Mouse (Mus musculus) MEL (cell line): Measurements from ENCODE around the gene Pogz. TPM values are rescaled to one million over a fixed set of nuclear protein-coding genes. Genes with fewer than 3 reads are reported as not detected.

Source experiments
- DNase-seq: peaks from one replicate; pipeline ENCODE4 v3.0.0; 2011; ENCODE audit warnings: low read depth, low spot score
- H3K27ac ChIP-seq: 2 replicates; pipeline ENCODE4 v1.5.1; 2012; ENCODE audit warnings: low read depth, mild to moderate bottlenecking, control low read depth, low read length, moderate library complexity; ENCODE audit not compliant: control insufficient read depth
- H3K27me3 ChIP-seq, 2 experiments: fragments of 150-350 bp in 1 of 2; sonication (generic) in 1 of 2; 2 replicates each; pipeline ENCODE4 v1.6.1; 2012; ENCODE audit warnings: low read length in 2 of 2, mild to moderate bottlenecking in 2 of 2, improper control_type of control experiment in 1 of 2, moderate library complexity in 1 of 2; ENCODE audit not compliant: insufficient read depth in 2 of 2, control insufficient read depth in 1 of 2
- H3K36me3 ChIP-seq, 2 experiments: 2 replicates each; pipeline ENCODE4 v1.6.1; 2012 to 2014; ENCODE audit warnings: low read length in 2 of 2, improper control_type of control experiment in 1 of 2, inconsistent platforms in 1 of 2, mild to moderate bottlenecking in 1 of 2; ENCODE audit not compliant: insufficient read depth in 2 of 2, control insufficient read depth in 1 of 2
- H3K4me1 ChIP-seq, 2 experiments: fragments of 150-350 bp in 1 of 2; sonication (generic) in 1 of 2; 2 replicates each; pipeline ENCODE4 v1.6.1; 2012; ENCODE audit warnings: low read length in 2 of 2, improper control_type of control experiment in 1 of 2, mild to moderate bottlenecking in 1 of 2; ENCODE audit not compliant: insufficient read depth in 2 of 2, control insufficient read depth in 1 of 2
- H3K4me3 ChIP-seq, 2 experiments: fragments of 150-350 bp in 1 of 2; sonication (generic) in 1 of 2; 2 replicates each; pipeline ENCODE4 v1.5.1; 2012; ENCODE audit warnings: low read depth in 2 of 2, low read length in 2 of 2, mild to moderate bottlenecking in 2 of 2, moderate library complexity in 2 of 2, control low read depth in 1 of 2, improper control_type of control experiment in 1 of 2; ENCODE audit not compliant: control insufficient read depth in 1 of 2, insufficient read depth in 1 of 2
- H3K79me2 ChIP-seq: 2 replicates; pipeline ENCODE4 v1.6.1; 2012; ENCODE audit warnings: mild to moderate bottlenecking, low read length, moderate library complexity; ENCODE audit not compliant: control insufficient read depth, poor library complexity, insufficient read depth
- H3K9ac ChIP-seq: 2 replicates; pipeline ENCODE4 v1.6.1; 2012; ENCODE audit warnings: low read depth, mild to moderate bottlenecking, control low read depth, low read length, moderate library complexity; ENCODE audit not compliant: control insufficient read depth, poor library complexity, severe bottlenecking
- H3K9me3 ChIP-seq: fragments of 150-350 bp; sonication (generic); replicated peaks from 2 replicates; pipeline ENCODE4 v1.6.1; 2012; ENCODE audit warnings: mild to moderate bottlenecking, low read length, improper control_type of control experiment, moderate library complexity; ENCODE audit not compliant: insufficient read depth
- BHLHE40 ChIP-seq: IDR thresholded peaks from 2 replicates; pipeline ENCODE4 v1.6.1; 2012; ENCODE audit warnings: low read depth, mild to moderate bottlenecking, inconsistent platforms, low read length, improper control_type of control experiment, borderline replicate concordance
- CHD1 ChIP-seq: IDR thresholded peaks from 2 replicates; pipeline ENCODE4 v1.6.1; 2012; ENCODE audit warnings: low read depth, mild to moderate bottlenecking, inconsistent platforms, low read length, improper control_type of control experiment
- CHD2 ChIP-seq: IDR thresholded peaks from 2 replicates; pipeline ENCODE4 v1.6.1; 2011; ENCODE audit warnings: low read length, improper control_type of control experiment
- E2F4 ChIP-seq: IDR thresholded peaks from 2 replicates; pipeline ENCODE4 v1.6.1; 2011; ENCODE audit warnings: low read depth, low read length, improper control_type of control experiment, borderline replicate concordance
- ELF1 ChIP-seq: IDR thresholded peaks from 2 replicates; pipeline ENCODE4 v1.6.1; 2014; ENCODE audit warnings: low read depth, mild to moderate bottlenecking, inconsistent platforms, low read length, improper control_type of control experiment, moderate library complexity
- EP300 ChIP-seq, 2 experiments: IDR thresholded peaks; 2 replicates each; pipeline ENCODE4 v1.6.1; 2011; ENCODE audit warnings: improper control_type of control experiment in 2 of 2, low read length in 2 of 2, low read depth in 1 of 2, mild to moderate bottlenecking in 1 of 2
- ETS1 ChIP-seq: IDR thresholded peaks from 2 replicates; pipeline ENCODE4 v1.6.1; 2012; ENCODE audit warnings: low read depth, mild to moderate bottlenecking, inconsistent platforms, low read length, improper control_type of control experiment, moderate library complexity
- GABPA ChIP-seq: IDR thresholded peaks from 2 replicates; pipeline ENCODE4 v1.6.1; 2012; ENCODE audit warnings: low read depth, mild to moderate bottlenecking, inconsistent platforms, low read length, improper control_type of control experiment, moderate library complexity
- GATA1 ChIP-seq: IDR thresholded peaks from 2 replicates; pipeline ENCODE4 v1.6.1; 2011; ENCODE audit warnings: low read depth, low read length, improper control_type of control experiment
- HCFC1 ChIP-seq: IDR thresholded peaks from 2 replicates; pipeline ENCODE4 v1.6.1; 2012; ENCODE audit warnings: low read depth, mild to moderate bottlenecking, inconsistent platforms, low read length, improper control_type of control experiment, moderate library complexity
- JUND ChIP-seq: IDR thresholded peaks from 2 replicates; pipeline ENCODE4 v1.6.1; 2011; ENCODE audit warnings: low read depth, mild to moderate bottlenecking, improper control_type of control experiment, low read length
- KAT2A ChIP-seq: conservative IDR thresholded peaks from 2 replicates; pipeline ENCODE4 v1.6.1; 2012; ENCODE audit warnings: low read depth, low read length, improper control_type of control experiment, inconsistent platforms
- MAFK ChIP-seq: IDR thresholded peaks from 2 replicates; pipeline ENCODE4 v1.6.1; 2011; ENCODE audit warnings: low read depth, mild to moderate bottlenecking, low read length, improper control_type of control experiment, borderline replicate concordance
- MAX ChIP-seq: IDR thresholded peaks from 2 replicates; pipeline ENCODE4 v1.6.1; 2011; ENCODE audit warnings: low read length, improper control_type of control experiment
- MAZ ChIP-seq: IDR thresholded peaks from 2 replicates; pipeline ENCODE4 v1.6.1; 2012; ENCODE audit warnings: low read depth, mild to moderate bottlenecking, inconsistent platforms, low read length, improper control_type of control experiment
- MEF2A ChIP-seq: IDR thresholded peaks from 2 replicates; pipeline ENCODE4 v1.6.1; 2014; ENCODE audit warnings: low read depth, mild to moderate bottlenecking, inconsistent platforms, low read length, improper control_type of control experiment; ENCODE audit not compliant: poor library complexity, insufficient replicate concordance, severe bottlenecking; ENCODE audit errors: extremely low read depth
- MXI1 ChIP-seq: IDR thresholded peaks from 2 replicates; pipeline ENCODE4 v1.6.1; 2011; ENCODE audit warnings: mild to moderate bottlenecking, low read depth, low read length, improper control_type of control experiment
- MYB ChIP-seq: IDR thresholded peaks from 2 replicates; pipeline ENCODE4 v1.6.1; 2011; ENCODE audit warnings: mild to moderate bottlenecking, low read depth, low read length, improper control_type of control experiment
- MYC ChIP-seq: IDR thresholded peaks from 2 replicates; pipeline ENCODE4 v1.6.1; 2011; ENCODE audit warnings: low read depth, mild to moderate bottlenecking, low read length, improper control_type of control experiment, moderate library complexity
- NELFE ChIP-seq: IDR thresholded peaks from 2 replicates; pipeline ENCODE4 v1.6.1; 2011; ENCODE audit warnings: low read depth, low read length, improper control_type of control experiment
- NRF1 ChIP-seq: IDR thresholded peaks from 2 replicates; pipeline ENCODE4 v1.6.1; 2014; ENCODE audit warnings: low read depth, mild to moderate bottlenecking, inconsistent platforms, low read length, improper control_type of control experiment, moderate library complexity; ENCODE audit not compliant: poor library complexity, insufficient read depth, severe bottlenecking
- POLR2A ChIP-seq, 2 experiments: IDR thresholded peaks; 2 replicates each; pipeline ENCODE4 v1.6.1; 2011 to 2012; ENCODE audit warnings: low read length in 2 of 2, mild to moderate bottlenecking in 2 of 2, control low read depth in 1 of 2, improper control_type of control experiment in 1 of 2, low read depth in 1 of 2, moderate library complexity in 1 of 2; ENCODE audit not compliant: control insufficient read depth in 1 of 2, insufficient read depth in 1 of 2, poor library complexity in 1 of 2
- POLR2AphosphoS2 ChIP-seq: IDR thresholded peaks from 2 replicates; pipeline ENCODE4 v1.6.1; 2011; ENCODE audit warnings: low read length, improper control_type of control experiment
- RAD21 ChIP-seq: IDR thresholded peaks from 2 replicates; pipeline ENCODE4 v1.6.1; 2011; ENCODE audit warnings: mild to moderate bottlenecking, low read depth, low read length, improper control_type of control experiment
- RCOR1 ChIP-seq: IDR thresholded peaks from 2 replicates; pipeline ENCODE4 v1.6.1; 2012; ENCODE audit warnings: low read depth, mild to moderate bottlenecking, inconsistent platforms, low read length, improper control_type of control experiment
- SIN3A ChIP-seq: IDR thresholded peaks from 2 replicates; pipeline ENCODE4 v1.6.1; 2012; ENCODE audit warnings: low read length, improper control_type of control experiment, inconsistent platforms
- SMC3 ChIP-seq: IDR thresholded peaks from 2 replicates; pipeline ENCODE4 v1.6.1; 2011; ENCODE audit warnings: low read depth, low read length, improper control_type of control experiment
- TAL1 ChIP-seq: IDR thresholded peaks from 2 replicates; pipeline ENCODE4 v1.6.1; 2012; ENCODE audit warnings: mild to moderate bottlenecking, inconsistent platforms, low read length, moderate library complexity, mixed read lengths
- TBP ChIP-seq: IDR thresholded peaks from 2 replicates; pipeline ENCODE4 v1.8.0; 2011; ENCODE audit warnings: low read depth, low read length, improper control_type of control experiment
- TCF12 ChIP-seq: IDR thresholded peaks from 2 replicates; pipeline ENCODE4 v1.6.1; 2014; ENCODE audit warnings: low read depth, mild to moderate bottlenecking, inconsistent platforms, low read length, improper control_type of control experiment, moderate library complexity
- USF1 ChIP-seq: IDR thresholded peaks from 2 replicates; pipeline ENCODE4 v1.6.1; 2014; ENCODE audit warnings: low read depth, mild to moderate bottlenecking, inconsistent platforms, low read length, improper control_type of control experiment, moderate library complexity
- USF2 ChIP-seq, 2 experiments: IDR thresholded peaks; 2 replicates each; pipeline ENCODE4 v1.6.1; 2011 to 2012; ENCODE audit warnings: improper control_type of control experiment in 2 of 2, low read length in 2 of 2, borderline replicate concordance in 1 of 2, inconsistent platforms in 1 of 2, low read depth in 1 of 2, mild to moderate bottlenecking in 1 of 2; ENCODE audit not compliant: insufficient read depth in 1 of 2
- ZC3H11A ChIP-seq: IDR thresholded peaks from 2 replicates; pipeline ENCODE4 v1.6.1; 2012; ENCODE audit warnings: low read depth, mild to moderate bottlenecking, inconsistent platforms, low read length, improper control_type of control experiment
- ZKSCAN1 ChIP-seq: IDR thresholded peaks from 2 replicates; pipeline ENCODE4 v1.6.1; 2012; ENCODE audit warnings: low read depth, mild to moderate bottlenecking, inconsistent platforms, low read length, improper control_type of control experiment, moderate library complexity
- ZNF384 ChIP-seq: IDR thresholded peaks from 2 replicates; pipeline ENCODE4 v1.6.1; 2012; ENCODE audit warnings: low read depth, mild to moderate bottlenecking, inconsistent platforms, low read length, improper control_type of control experiment
- polyA plus RNA-seq, 2 experiments: library from polyadenylated mRNA; stranded (reverse) in 1 of 2; unstranded in 1 of 2; fragments of >175 nt in 1 of 2; fragments of >200 nt in 1 of 2; gene quantifications; 2 replicates each; pipeline versions ENCODE4 v1.2.1 to v1.2.4; 2012; ENCODE audit warnings: low replicate concordance in 2 of 2, low read depth in 1 of 2; ENCODE audit not compliant: insufficient read length in 2 of 2, insufficient read depth in 1 of 2, missing spikeins in 1 of 2
- total RNA-seq: library from RNA; depleted of rRNA; stranded (reverse); fragments of 300-350 nt; gene quantifications from 2 replicates; pipeline ENCODE4 v1.2.3, GENCODE M21; 2012; rRNA removed

The Pogz gene
- total RNA-seq (10.6 and 12.9 TPM in 2 replicates), polyA plus RNA-seq (10 to 100 TPM in 1 of 2 experiments, not detected in 1; 31.6 TPM)

DNA sequence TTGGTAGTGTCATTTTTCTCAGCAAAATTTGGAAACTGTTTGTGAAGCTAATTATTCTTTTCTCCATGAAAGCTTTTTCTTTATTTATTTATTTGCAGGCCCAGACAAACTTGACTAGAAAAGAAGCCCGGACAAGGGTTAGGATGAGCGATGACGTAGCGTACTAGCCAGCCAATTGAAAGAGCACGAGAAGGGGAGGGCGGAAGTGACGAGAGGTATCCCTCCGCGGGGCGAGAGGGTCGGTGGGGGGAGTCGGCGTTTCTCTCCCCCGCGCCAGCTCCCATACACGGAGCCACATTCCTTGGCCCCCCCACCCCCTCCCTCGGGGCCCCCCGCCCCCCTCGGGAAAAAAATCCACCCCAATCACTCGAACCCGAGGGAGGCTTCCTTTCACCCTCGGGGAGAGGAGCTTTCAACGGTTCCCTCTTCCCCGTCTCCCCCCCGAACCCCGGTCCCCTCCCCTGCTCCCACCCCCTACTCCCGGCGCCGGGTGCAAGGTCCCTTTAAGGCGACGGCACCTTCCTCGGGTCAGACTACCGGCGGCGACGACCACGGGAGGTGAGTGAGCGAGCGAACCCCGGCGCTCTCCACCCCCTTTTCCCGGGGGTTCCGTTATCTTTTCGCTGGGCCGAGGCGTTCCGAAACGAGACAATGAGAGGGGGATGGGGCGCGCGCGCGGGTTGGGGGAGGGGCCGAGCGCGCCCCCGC, at the start of gene Pogz:
Gene Pogz, plus strand, starts transcription at position 385 of the 708 bp plus-strand sequence.
- H3K9ac ChIP-seq = peak within 1 kb of the TSS; percentile 92
- H3K4me1 ChIP-seq = peaks cover 7 to 17% of the 10 kb centered on the region in 2 experiments
- peak within 1 kb of the TSS; percentile 59 for H3K27ac ChIP-seq
- peaks cover 0 to 17% of the 10 kb centered on the region in 2 experiments; a peak in 2 of 4 replicates for H3K36me3 ChIP-seq
- H3K9me3 ChIP-seq = no peaks in the 10 kb centered on the region
- peak within 1 kb of the TSS; percentile 76 to 81 for H3K4me3 ChIP-seq
- DNase-seq = peak; percentile 100
- H3K79me2 ChIP-seq = peaks cover 33% of the 10 kb centered on the region
- H3K27me3 ChIP-seq = no peaks in the 10 kb centered on the region
- TF ChIP-seq RCOR1 (no peak), SMC3 (no peak), ETS1 (peak; percentile 68), MXI1 (peak; percentile 48; the same call in 1 of the 2 replicates), CHD1 (no peak), NRF1 (0 out of 2 replicates have a peak, but pooled peaks have one; percentile 7), MAZ (peak; percentile 98), USF1 (0 out of 2 replicates have a peak, but pooled peaks have one; percentile 28), RAD21 (no peak), MAFK (no peak), GATA1 (no peak), NELFE (peak; percentile 74), ZKSCAN1 (no peak), TBP (peak; percentile 93), KAT2A (peak; percentile 96), POLR2A (IDR thresholded peaks at IDR 0.05; ENCODE audit: control insufficient read depth in 1 of 2, insufficient read depth in 1 of 2, low read depth in 1 of 2, low read length in 2 of 2, poor library complexity in 1 of 2) (peak; percentile 26 to 79; a peak in 3 of 4 replicates), MAX (no peak), EP300 (IDR thresholded peaks at IDR 0.05; ENCODE audit: low read depth in 1 of 2, low read length in 2 of 2) (peak in 1 of 2 experiments; percentile 33; a peak in 2 of 4 replicates), JUND (no peak), POLR2AphosphoS2 (peak; percentile 36; the same call in 1 of the 2 replicates), BHLHE40 (peak; percentile 56; the same call in 1 of the 2 replicates), E2F4 (no peak), MYB (no peak), CHD2 (peak; percentile 86), ELF1 (peak; percentile 92), ZNF384 (no peak), MEF2A (no peak), MYC (peak; percentile 74), TAL1 (no peak), GABPA (no peak; the same call in 1 of the 2 replicates), USF2 (IDR thresholded peaks at IDR 0.05; ENCODE audit: borderline replicate concordance in 1 of 2, insufficient read depth in 1 of 2, low read depth in 1 of 2, low read length in 2 of 2) (no peak), TCF12 (peak; percentile 74), HCFC1 (peak; percentile 92), SIN3A (peak; percentile 98), ZC3H11A (no peak)
